Mouse (Mus musculus): ENCODE data around the gene Zfp683.

DNA sequence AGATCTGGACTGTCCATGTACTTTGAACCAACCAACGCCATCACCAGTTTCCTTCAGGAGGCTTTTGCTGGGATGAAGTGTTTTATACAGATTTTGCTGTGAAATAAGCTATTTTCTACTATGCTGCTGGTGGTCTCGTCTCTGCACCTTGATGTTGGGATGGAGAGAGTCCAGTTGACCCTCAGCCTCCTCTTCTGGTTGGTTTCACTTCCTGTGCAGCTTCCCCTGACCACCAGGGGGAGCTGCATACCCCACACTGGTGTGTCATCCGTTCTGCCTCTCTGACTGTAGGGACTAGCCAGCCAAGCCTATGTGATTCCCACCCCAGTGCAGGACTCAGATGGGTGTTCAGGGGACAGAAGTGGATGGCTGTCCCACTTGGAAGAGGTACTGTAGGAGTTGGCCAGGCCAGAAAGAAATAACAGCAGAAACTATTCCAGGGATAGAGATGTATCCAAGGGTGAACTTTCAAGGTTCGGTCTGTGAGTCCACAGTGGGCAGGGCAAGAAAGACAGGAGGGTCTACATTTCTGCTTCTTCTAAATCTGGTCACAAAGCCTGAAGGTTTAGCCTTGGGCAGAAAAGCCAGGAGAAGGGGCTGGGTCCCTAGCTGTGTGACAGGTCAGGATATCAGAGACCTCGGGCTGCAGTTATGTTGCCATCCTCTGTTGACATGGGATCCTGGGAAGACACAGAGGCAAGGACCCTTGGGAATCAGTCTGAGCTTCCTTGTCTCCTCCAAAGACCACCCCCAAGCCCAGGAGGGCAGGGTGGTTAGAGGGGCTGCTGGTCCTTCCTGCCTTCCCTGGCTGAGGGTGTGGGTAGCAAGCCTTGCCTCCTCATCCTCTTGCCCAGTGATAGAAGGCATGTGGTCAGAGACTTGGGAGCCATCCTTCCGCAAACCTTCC is 39.0 kb downstream of the Zfp683 start:
- TF ChIP-seq CTCF (IDR thresholded peaks at IDR 0.05; ENCODE audit: borderline replicate concordance, control insufficient read depth, extremely low read depth, insufficient read depth, low read length, poor library complexity) (peak; percentile 93; the same call in 1 of the 2 replicates), POLR2A (IDR thresholded peaks at IDR 0.05; ENCODE audit: control insufficient read depth, extremely low read depth, insufficient read depth, low read length, poor library complexity) (no peak)

Measured in thymus, adult 2 months (tissue).